Mouse (Mus musculus): Measurements from ENCODE around the gene Kng1.

Gene Kng1

GRCm38 (mm10) chr16:23113903-23114302, 56.2 kb downstream of the Kng1 start:
- in situ Hi-C loops (cut with MboI, MseI): no loop called here

DNA sequence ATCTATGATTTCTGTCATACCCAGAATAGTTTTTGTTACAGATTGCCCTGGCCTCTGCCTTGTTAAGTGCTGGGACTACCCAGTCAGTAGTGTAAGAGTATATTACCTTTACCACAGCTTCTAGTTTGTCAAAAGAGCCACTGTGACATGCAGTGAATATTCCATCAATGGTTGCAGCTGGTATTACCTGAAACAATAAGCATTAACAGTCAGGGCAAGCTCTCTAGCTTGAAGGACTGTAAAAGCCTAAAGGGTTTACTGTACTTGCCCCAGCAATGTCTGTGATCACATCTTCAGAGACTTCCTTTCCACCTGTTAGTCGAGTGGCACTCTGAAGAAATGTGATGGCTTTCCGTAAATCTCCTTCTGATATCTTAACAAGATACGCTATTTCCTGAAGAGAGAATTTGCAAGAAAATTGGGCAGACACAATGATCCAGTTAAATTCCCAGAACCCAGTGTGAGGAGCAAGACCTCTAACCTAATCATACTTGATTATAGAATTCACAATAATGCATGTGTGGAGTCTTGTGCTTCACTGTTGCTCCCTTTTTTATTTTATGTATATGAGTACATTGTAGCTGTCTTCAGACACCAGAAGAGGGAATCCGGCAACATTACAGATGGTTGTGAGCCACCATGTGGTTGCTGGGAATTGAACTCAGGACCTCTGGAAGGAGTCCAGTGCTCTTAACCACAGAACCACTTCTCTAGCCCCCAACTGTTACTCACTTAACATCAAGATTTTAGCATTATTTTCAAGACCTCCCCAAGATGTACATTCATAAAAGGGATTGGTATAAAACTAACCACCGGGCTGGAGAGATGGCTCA, 56.9 kb downstream of the Kng1 start:
- in situ Hi-C loops (cut with MboI, MseI): no loop called here

- in situ Hi-C loops (cut with MboI, MseI): no loop called here
These were observed 57.8 kb downstream of the Kng1 start for GRCm38 (mm10) chr16:23115486-23115885.

GRCm38 (mm10) chr16:23117173-23117572, 59.5 kb downstream of the Kng1 start:
- in situ Hi-C loops (cut with MboI, MseI): no loop called here

- in situ Hi-C loops (cut with MboI, MseI): no loop called here
These were observed 64.8 kb downstream of the Kng1 start for GRCm38 (mm10) chr16:23122446-23122845.

- in situ Hi-C loops (cut with MboI, MseI): no loop called here
These were observed 65.4 kb downstream of the Kng1 start for GRCm38 (mm10) chr16:23123104-23123503.

DNA sequence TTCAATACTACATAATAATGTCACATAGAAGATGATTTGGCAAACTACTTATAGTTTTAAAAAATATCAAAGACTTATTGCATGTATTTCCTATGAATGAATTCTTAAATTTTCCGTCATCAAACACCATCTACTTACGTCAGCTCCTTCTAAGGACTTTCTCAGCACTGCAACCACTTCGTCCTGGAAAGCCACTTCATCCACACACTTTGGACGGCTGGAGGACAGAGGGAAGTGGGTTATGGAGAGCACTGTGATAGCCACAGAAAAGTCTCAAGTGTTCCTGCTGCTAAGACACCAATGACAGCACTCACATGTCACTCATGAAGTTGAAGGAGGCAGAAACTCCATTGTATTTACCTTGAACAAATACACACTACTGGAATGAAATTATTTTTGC, 66.7 kb downstream of the Kng1 start:
- in situ Hi-C loops (cut with MboI, MseI): no loop called here

DNA sequence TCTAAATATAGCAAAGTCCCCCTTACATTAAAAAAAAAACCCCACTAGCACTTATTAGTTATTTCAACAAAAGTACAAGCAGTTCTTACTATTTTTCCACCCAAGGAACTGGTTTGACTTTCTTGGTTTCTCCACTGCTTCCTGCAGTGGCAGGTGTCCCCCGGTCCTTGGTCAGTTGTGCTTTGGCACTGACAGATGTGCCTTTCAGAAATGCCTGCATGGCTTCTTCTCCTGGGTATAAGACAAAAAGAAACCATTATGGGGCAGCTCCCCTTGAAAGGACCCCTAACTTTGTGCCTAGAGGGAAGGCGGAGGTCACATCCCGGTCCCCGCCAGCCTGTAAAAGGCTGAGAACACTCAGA, 69.6 kb downstream of the Kng1 start:
- in situ Hi-C loops (cut with MboI, MseI): loop anchor here (5.0 kb wide), 1 partner anchor 40 kb away; no protein-coding TSS in a partner anchor

DNA sequence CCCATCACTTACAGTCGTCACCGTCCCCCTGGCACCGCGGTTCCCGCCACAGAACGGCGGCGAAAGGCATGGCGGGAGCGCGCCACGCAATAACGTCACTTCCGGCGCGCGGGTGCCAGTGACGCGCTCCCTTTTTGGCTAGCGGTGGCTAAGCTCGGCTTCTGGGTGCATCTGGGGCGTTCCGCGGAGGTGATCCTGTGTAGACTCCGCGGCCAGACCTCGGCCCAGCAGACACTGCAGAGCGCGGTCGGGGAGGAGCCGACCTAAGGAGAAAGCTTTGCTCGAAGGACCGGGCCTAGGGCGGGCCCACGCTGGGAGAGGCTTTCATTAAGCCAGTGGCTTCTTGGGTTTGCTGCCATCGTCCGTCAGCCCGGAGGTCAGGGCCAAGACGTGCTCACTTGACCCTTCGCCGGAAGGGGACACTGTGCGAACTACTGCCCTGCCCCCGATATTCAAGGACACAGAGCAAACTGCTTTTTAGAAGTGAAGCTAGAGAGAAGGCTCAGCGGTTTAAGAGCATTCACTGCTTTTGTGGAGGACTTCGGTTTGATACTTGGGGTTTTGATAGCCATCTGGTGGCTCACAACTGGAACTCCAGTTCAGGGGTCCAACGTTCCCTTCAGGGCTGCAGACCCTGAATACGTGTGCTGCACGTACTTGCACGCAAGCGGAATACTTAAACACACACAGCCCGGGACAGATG, 70.2 kb downstream of the Kng1 start, which contains the start of gene Rfc4:
Rfc4 (minus strand) TSS at position 65 of the 703 bp plus-strand sequence.
- in situ Hi-C loops (cut with MboI, MseI): loop anchor here (5.0 kb wide), 1 partner anchor 41 kb away; no protein-coding TSS in a partner anchor

DNA sequence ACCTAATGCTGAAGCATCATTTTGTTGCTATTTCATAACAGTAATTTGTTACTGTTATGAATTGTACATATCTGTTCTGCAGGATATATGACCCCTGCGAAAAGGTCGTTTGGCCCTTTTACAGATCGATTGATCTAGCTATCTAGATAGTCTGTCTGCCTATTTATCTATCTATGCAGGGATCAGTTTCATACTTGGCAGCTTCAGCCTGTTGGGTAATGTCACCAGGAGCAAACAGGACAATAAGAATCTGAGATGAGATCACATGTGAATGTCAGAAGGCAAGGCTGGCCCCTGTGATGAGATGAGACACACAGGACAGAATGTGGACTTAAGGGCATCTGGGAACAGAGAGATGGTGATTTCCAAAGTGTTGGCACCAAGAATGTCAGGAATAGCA, 72.6 kb downstream of the Kng1 start:
- in situ Hi-C loops (cut with MboI, MseI): loop anchor here (10.0 kb wide), 1 partner anchor 266 kb away; no protein-coding TSS in a partner anchor
